Mouse (Mus musculus) MEL (cell line): Measurements from ENCODE around the gene Neurl4.
A peak's percentile ranks its signal among the peaks of the same experiment; 100 is the strongest.

ENCODE experiments used
- BHLHE40 ChIP-seq: IDR thresholded peaks from 2 replicates; pipeline ENCODE4 v1.6.1; 2012; ENCODE audit warnings: low read depth, mild to moderate bottlenecking, inconsistent platforms, low read length, improper control_type of control experiment, borderline replicate concordance
- CTCF ChIP-seq, 3 experiments: IDR thresholded peaks in 2 of 3; conservative IDR thresholded peaks in 1 of 3; 2 replicates each; pipeline ENCODE4 v1.5.1; 2011 to 2012; ENCODE audit warnings: low read length in 3 of 3, low read depth in 2 of 3, mild to moderate bottlenecking in 2 of 3, improper control_type of control experiment in 1 of 3, inconsistent platforms in 1 of 3, mixed read lengths in 1 of 3, moderate library complexity in 1 of 3; ENCODE audit not compliant: control insufficient read depth in 1 of 3, insufficient read depth in 1 of 3, poor library complexity in 1 of 3, severe bottlenecking in 1 of 3
- EP300 ChIP-seq, 2 experiments: IDR thresholded peaks; 2 replicates each; pipeline ENCODE4 v1.6.1; 2011; ENCODE audit warnings: improper control_type of control experiment in 2 of 2, low read length in 2 of 2, low read depth in 1 of 2, mild to moderate bottlenecking in 1 of 2
- GATA1 ChIP-seq: IDR thresholded peaks from 2 replicates; pipeline ENCODE4 v1.6.1; 2011; ENCODE audit warnings: low read depth, low read length, improper control_type of control experiment
- HCFC1 ChIP-seq: IDR thresholded peaks from 2 replicates; pipeline ENCODE4 v1.6.1; 2012; ENCODE audit warnings: low read depth, mild to moderate bottlenecking, inconsistent platforms, low read length, improper control_type of control experiment, moderate library complexity
- JUND ChIP-seq: IDR thresholded peaks from 2 replicates; pipeline ENCODE4 v1.6.1; 2011; ENCODE audit warnings: low read depth, mild to moderate bottlenecking, improper control_type of control experiment, low read length
- MAX ChIP-seq: IDR thresholded peaks from 2 replicates; pipeline ENCODE4 v1.6.1; 2011; ENCODE audit warnings: low read length, improper control_type of control experiment
- POLR2A ChIP-seq, 2 experiments: IDR thresholded peaks; 2 replicates each; pipeline ENCODE4 v1.6.1; 2011 to 2012; ENCODE audit warnings: low read length in 2 of 2, mild to moderate bottlenecking in 2 of 2, control low read depth in 1 of 2, improper control_type of control experiment in 1 of 2, low read depth in 1 of 2, moderate library complexity in 1 of 2; ENCODE audit not compliant: control insufficient read depth in 1 of 2, insufficient read depth in 1 of 2, poor library complexity in 1 of 2
- POLR2AphosphoS5 ChIP-seq: IDR thresholded peaks from 2 replicates; pipeline ENCODE4 v1.6.1; 2012; ENCODE audit warnings: low read depth, borderline replicate concordance, mild to moderate bottlenecking, inconsistent platforms, low read length, moderate library complexity, mixed read lengths
- RAD21 ChIP-seq: IDR thresholded peaks from 2 replicates; pipeline ENCODE4 v1.6.1; 2011; ENCODE audit warnings: mild to moderate bottlenecking, low read depth, low read length, improper control_type of control experiment
- SMC3 ChIP-seq: IDR thresholded peaks from 2 replicates; pipeline ENCODE4 v1.6.1; 2011; ENCODE audit warnings: low read depth, low read length, improper control_type of control experiment
- USF1 ChIP-seq: IDR thresholded peaks from 2 replicates; pipeline ENCODE4 v1.6.1; 2014; ENCODE audit warnings: low read depth, mild to moderate bottlenecking, inconsistent platforms, low read length, improper control_type of control experiment, moderate library complexity
- USF2 ChIP-seq, 2 experiments: IDR thresholded peaks; 2 replicates each; pipeline ENCODE4 v1.6.1; 2011 to 2012; ENCODE audit warnings: improper control_type of control experiment in 2 of 2, low read length in 2 of 2, borderline replicate concordance in 1 of 2, inconsistent platforms in 1 of 2, low read depth in 1 of 2, mild to moderate bottlenecking in 1 of 2; ENCODE audit not compliant: insufficient read depth in 1 of 2

GRCm38 (mm10) chr11:69948066-69948762 is 47.3 kb downstream of the Neurl4 start, which contains the start of gene Slc2a4:
- TF ChIP-seq USF2 (IDR thresholded peaks at IDR 0.05; ENCODE audit: borderline replicate concordance in 1 of 2, insufficient read depth in 1 of 2, low read depth in 1 of 2, low read length in 2 of 2) (no peak), CTCF (IDR thresholded peaks at IDR 0.05 in 2 of 3, conservative IDR thresholded peaks at IDR 0.05 in 1 of 3; ENCODE audit: control insufficient read depth in 1 of 3, insufficient read depth in 1 of 3, low read depth in 2 of 3, low read length in 3 of 3, poor library complexity in 1 of 3, severe bottlenecking in 1 of 3) (no peak), GATA1 (no peak), MAX (peak; percentile 51), HCFC1 (0 out of 2 replicates have a peak, but pooled peaks have one; percentile 27), POLR2A (IDR thresholded peaks at IDR 0.05; ENCODE audit: control insufficient read depth in 1 of 2, insufficient read depth in 1 of 2, low read depth in 1 of 2, low read length in 2 of 2, poor library complexity in 1 of 2) (no peak), JUND (no peak), SMC3 (0 out of 2 replicates have a peak, but pooled peaks have one; percentile 18), RAD21 (no peak), BHLHE40 (no peak), USF1 (0 out of 2 replicates have a peak, but pooled peaks have one; percentile 11), POLR2AphosphoS5 (no peak), EP300 (IDR thresholded peaks at IDR 0.05; ENCODE audit: low read depth in 1 of 2, low read length in 2 of 2) (no peak)
